Mouse (Mus musculus) small intestine, adult 2 months (tissue): ENCODE results near the gene Srcin1.

ENCODE experiments used
- CTCF ChIP-seq: fragments of 200-500 bp; IDR thresholded peaks from 2 replicates; pipeline ENCODE4 v1.5.1; 2012; ENCODE audit warnings: low read depth, mild to moderate bottlenecking, control low read depth, inconsistent platforms, low read length, moderate library complexity, mixed read lengths; ENCODE audit not compliant: insufficient replicate concordance, insufficient read length; ENCODE audit errors: extremely low read depth
- POLR2A ChIP-seq: fragments of 200-500 bp; IDR thresholded peaks from 2 replicates; pipeline ENCODE4 v1.6.1; 2012; ENCODE audit warnings: low read depth, mild to moderate bottlenecking, control low read depth, inconsistent platforms, low read length, moderate library complexity

GRCm38 (mm10) chr11:97462538-97462937, 113.4 kb downstream of the Srcin1 start:
- TF ChIP-seq POLR2A (no peak), CTCF (no peak)
